In the genomic region with DNA sequence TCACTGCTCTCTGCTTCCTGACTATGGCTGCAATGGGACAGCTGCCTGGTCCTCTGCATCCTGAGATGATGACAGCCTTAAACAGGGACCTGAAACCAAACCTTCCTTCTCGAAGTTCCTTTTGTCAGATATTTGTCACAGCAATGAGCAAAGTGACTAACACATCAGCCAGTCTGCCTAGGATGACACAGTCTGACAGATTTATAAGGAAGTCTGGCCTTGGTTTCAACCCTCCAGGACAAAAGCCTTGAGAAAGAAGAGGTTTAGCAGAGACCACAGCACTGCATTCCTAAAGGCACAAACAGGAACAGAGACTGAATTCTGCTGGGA, we compare ENCODE assay signal across 19 mouse cellular contexts.
DNase-seq lines count a peak whose midpoint lies in the region; ATAC-seq lines count a peak whose summit lies in the region.
"Had no signal": no experiment of that assay in that cellular context is flagged by ENCODE, and none has a peak within 500 bp of the region (broad histone marks: within the 10 kb centered on the region; RNA-seq: fewer than 3 reads in every experiment).

No protein-coding gene starts in this region.

- ATAC-seq in midbrain, embryonic 15.5 days (replicated peaks): no peak
- ATAC-seq in midbrain, embryonic 14.5 days (ENCODE audit: low FRiP score, low TSS enrichment): no peak
- peak; percentile 82 for ATAC-seq in granulocyte monocyte progenitor cell, adult 5-6 weeks (replicated peaks; ENCODE audit: poor library complexity, severe bottlenecking)

- no peak overlapping the region for H3K4me2 ChIP-seq in midbrain, embryonic 15.5 days
- no peak overlapping the region for H3K4me2 ChIP-seq in midbrain, embryonic 14.5 days (ENCODE audit: low read length)
- H3K4me2 ChIP-seq: forebrain, embryonic 13.5 days; liver, embryonic 15.5 days had no signal

- WGBS in midbrain, embryonic 15.5 days: 59% methylated on average over 1 of the region's 1 CpGs
- 66% methylated on average over 1 of the region's 1 CpGs for WGBS in midbrain, embryonic 14.5 days

- no peak overlapping the region for H3K4me3 ChIP-seq in midbrain, embryonic 15.5 days
- H3K4me3 ChIP-seq in midbrain, embryonic 14.5 days (replicated peaks; ENCODE audit: low read depth, low read length): no peak overlapping the region
- H3K4me3 ChIP-seq: forebrain, embryonic 13.5 days; gastrocnemius, adult 2 months; liver, embryonic 15.5 days; myocyte had no signal

- peaks cover 11% of the 10 kb centered on the region for H3K4me1 ChIP-seq in midbrain, embryonic 15.5 days
- 0 out of 2 replicates have a peak, but pooled peaks cover 4% of the 10 kb centered on the region for H3K4me1 ChIP-seq in midbrain, embryonic 14.5 days (ENCODE audit: control insufficient read depth, insufficient read depth, low read length)
- H3K4me1 ChIP-seq: liver, embryonic 15.5 days had no signal

- peak; percentile 23 for DNase-seq in adrenal gland, adult 8-10 months
- no peak for DNase-seq in adrenal gland, postnatal 4 days (ENCODE audit: low spot score in 2 of 2)
- DNase-seq in midbrain, embryonic 14.5 days: no peak
- DNase-seq in monocyte, adult 2 months (ENCODE audit: low read depth in 1 of 2, low spot score in 2 of 2): peak; percentile 6 to 55
- DNase-seq in thymus, postnatal 0 days (ENCODE audit: low spot score): no peak
- no peak for DNase-seq in spleen, adult 12 weeks (ENCODE audit: low spot score)
- DNase-seq: B cell, adult 2 months; gastrocnemius, adult 2 months; heart, postnatal 14 days; kidney, adult 18-20 months; kidney, postnatal 14 days; layer of hippocampus, adult 9-11 months; lung, postnatal 36 days; right cerebral cortex, postnatal 25 days had no signal

- 0 out of 2 replicates have a peak overlapping the region, but pooled peaks have one; percentile 11 for H3K27ac ChIP-seq in midbrain, embryonic 15.5 days
- no peak overlapping the region for H3K27ac ChIP-seq in midbrain, embryonic 14.5 days (replicated peaks; ENCODE audit: low read depth, low read length)
- H3K27ac ChIP-seq: forebrain, embryonic 13.5 days; gastrocnemius, adult 2 months; liver, embryonic 15.5 days had no signal

- H3K36me3 ChIP-seq in midbrain, embryonic 15.5 days (replicated peaks): no peaks in the 10 kb centered on the region
- H3K36me3 ChIP-seq in midbrain, embryonic 14.5 days (ENCODE audit: control insufficient read depth, insufficient read depth, low read length): no peaks in the 10 kb centered on the region
- H3K36me3 ChIP-seq: liver, embryonic 15.5 days had no signal

- H3K9ac ChIP-seq in midbrain, embryonic 15.5 days: no peak overlapping the region
- H3K9ac ChIP-seq in midbrain, embryonic 14.5 days (replicated peaks; ENCODE audit: low read length): no peak overlapping the region
- H3K9ac ChIP-seq: forebrain, embryonic 13.5 days; liver, embryonic 15.5 days had no signal

- H3K27me3 ChIP-seq in midbrain, embryonic 15.5 days (replicated peaks): no peaks in the 10 kb centered on the region
- no peaks in the 10 kb centered on the region for H3K27me3 ChIP-seq in midbrain, embryonic 14.5 days (ENCODE audit: control insufficient read depth, insufficient read depth, low read length)
- H3K27me3 ChIP-seq: forebrain, embryonic 13.5 days; liver, embryonic 15.5 days had no signal

- H3K9me3 ChIP-seq in midbrain, embryonic 15.5 days: no peaks in the 10 kb centered on the region
- no peaks in the 10 kb centered on the region for H3K9me3 ChIP-seq in midbrain, embryonic 14.5 days (ENCODE audit: control insufficient read depth, low read length)
- H3K9me3 ChIP-seq: forebrain, embryonic 13.5 days; liver, embryonic 15.5 days had no signal

Comparison
In these comparisons a context has a peak if more than half of its experiments do, and no peak if none do; other contexts are left out.
1. DNase-seq: peak in adrenal gland, adult 8-10 months (single experiment) and monocyte, adult 2 months (2 of 2); none in adrenal gland, postnatal 4 days (0 of 2), midbrain, embryonic 14.5 days (single experiment), thymus, postnatal 0 days (single experiment) and spleen, adult 12 weeks (single experiment).